Mouse (Mus musculus): ENCODE measurements at regions not wholly inside any gene's neighbourhood (a gene's known extent, or its start where the extent isn't known, plus 50 kb on each side); places are given as distances from the start of the nearest gene placed in this dataset.
"Not testable (repeated sequence)": the region's sequence is repeated elsewhere in the genome, so short reads cannot be mapped to it uniquely, and the experiment has no call there.

DNA sequence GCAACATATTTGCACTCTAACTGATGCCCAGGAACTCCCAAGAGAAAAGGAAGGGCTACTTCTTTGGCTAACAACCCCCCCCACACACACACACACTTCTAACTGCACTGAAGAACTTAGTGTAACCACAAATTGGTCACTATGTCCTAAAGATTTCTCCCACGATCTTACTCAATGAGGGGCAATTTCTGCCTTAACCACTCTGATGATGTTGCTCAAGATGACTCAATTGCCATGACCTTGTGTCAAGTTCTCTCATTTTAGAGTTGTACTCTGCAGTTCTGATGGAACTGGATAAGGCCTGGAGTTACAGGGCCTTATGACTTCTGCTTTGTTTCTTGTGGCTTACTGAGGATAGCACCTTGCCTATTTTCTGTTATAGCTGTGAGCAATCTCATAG, 81.7 kb downstream of the Sem1 start:
- no peaks in the 10 kb centered on the region for H3K9me3 ChIP-seq
- TF ChIP-seq FLI1 (IDR thresholded peaks at IDR 0.05; ENCODE audit: low read length): no peak
- no peak for TF ChIP-seq GATA1 (IDR thresholded peaks at IDR 0.05; ENCODE audit: borderline replicate concordance, low read length)

DNA sequence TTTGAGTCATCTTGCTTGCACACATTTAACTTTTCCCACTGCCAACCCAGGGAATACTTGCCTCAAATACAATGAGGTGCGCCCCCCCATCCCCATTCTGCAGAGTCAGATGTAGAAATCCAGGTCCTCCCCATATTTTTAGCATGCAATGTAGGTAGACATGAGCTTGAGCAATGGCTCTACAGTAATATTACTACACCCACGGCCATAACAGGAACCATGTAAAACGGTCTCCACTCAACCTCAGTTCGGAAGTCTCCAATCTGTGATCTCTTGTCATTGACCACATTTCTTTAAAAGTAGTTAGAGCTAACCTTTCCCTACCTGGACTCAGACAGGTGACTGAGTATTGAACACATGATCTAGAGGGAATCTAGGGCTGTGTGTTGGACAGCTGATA, 82.1 kb downstream of the Sem1 start:
- no peaks in the 10 kb centered on the region for H3K9me3 ChIP-seq
- no peaks in the 10 kb centered on the region for H3K4me1 ChIP-seq
- TF ChIP-seq GATA1 (IDR thresholded peaks at IDR 0.05; ENCODE audit: borderline replicate concordance, low read length) (no peak), FLI1 (IDR thresholded peaks at IDR 0.05; ENCODE audit: low read length) (no peak)
- H3K27me3 ChIP-seq (replicated peaks): no peaks in the 10 kb centered on the region
- no peak overlapping the region for H3K4me3 ChIP-seq (replicated peaks)
- H3K36me3 ChIP-seq (replicated peaks; ENCODE audit: low read length): no peaks in the 10 kb centered on the region

More for the DNA sequence above, 81.7 kb downstream of the Sem1 start:
- Histone ChIP-seq H3K36me3 (replicated peaks; ENCODE audit: low read length) (no peaks in the 10 kb centered on the region), H3K4me1 (no peaks in the 10 kb centered on the region), H3K27me3 (replicated peaks) (no peaks in the 10 kb centered on the region), H3K4me3 (replicated peaks) (no peak overlapping the region)

DNA sequence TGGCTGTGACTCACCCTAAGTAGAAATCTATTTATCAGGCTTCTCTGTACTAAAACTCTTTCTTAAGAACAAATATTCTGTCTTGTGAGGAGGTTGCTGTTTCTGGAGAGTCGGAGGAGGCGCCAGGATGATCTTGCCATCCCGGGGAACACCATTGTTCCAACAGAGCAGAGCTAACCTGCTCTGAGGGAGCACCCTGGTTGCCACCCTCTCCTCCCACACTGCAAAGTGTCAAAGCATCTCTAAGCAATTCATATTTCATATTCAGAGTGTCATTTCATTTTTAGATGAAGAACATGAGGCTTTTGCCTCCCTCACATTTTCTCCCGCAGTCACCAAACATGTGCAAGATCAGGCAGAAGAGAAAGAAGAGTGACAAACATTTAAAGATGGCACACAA, 90.3 kb downstream of the Sem1 start:
- H3K36me3 ChIP-seq (replicated peaks; ENCODE audit: low read length): no peaks in the 10 kb centered on the region
- H3K4me3 ChIP-seq (replicated peaks): no peak overlapping the region
- no peaks in the 10 kb centered on the region for H3K9me3 ChIP-seq
- H3K27me3 ChIP-seq (replicated peaks): no peaks in the 10 kb centered on the region
- H3K4me1 ChIP-seq: no peaks in the 10 kb centered on the region
- no peak for TF ChIP-seq FLI1 (IDR thresholded peaks at IDR 0.05; ENCODE audit: low read length)
- no peak for TF ChIP-seq GATA1 (IDR thresholded peaks at IDR 0.05; ENCODE audit: borderline replicate concordance, low read length)

DNA sequence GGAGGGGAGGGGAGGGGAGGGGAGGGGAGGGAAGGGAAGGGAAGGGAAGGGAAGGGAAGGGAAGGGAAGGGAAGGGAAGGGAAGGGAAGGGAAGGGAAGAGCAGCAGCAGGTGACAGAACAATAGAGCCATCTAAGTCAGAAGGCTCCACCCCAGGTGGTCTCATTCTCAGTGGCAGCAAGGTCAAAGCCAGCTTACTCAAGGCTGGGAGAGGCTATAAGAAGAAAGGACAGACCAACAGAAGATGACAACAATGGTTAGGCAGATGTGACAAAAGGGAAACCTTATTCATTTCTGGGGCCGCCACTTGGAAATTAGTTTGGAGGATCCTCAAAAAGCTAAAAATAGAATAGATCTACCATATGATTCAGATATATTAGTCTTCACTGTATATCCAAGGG, 96.9 kb downstream of the Sem1 start:
- not testable (repeated sequence) for H3K27me3 ChIP-seq (replicated peaks); H3K4me3 ChIP-seq (replicated peaks); H3K9me3 ChIP-seq; H3K36me3 ChIP-seq (replicated peaks; ENCODE audit: low read length); H3K4me1 ChIP-seq

GRCm38 (mm10) chr6:6470397-6470796, 108.1 kb downstream of the Sem1 start:
- Histone ChIP-seq H3K27me3 (replicated peaks) (no peaks in the 10 kb centered on the region), H3K9me3 (no peaks in the 10 kb centered on the region), H3K36me3 (replicated peaks; ENCODE audit: low read length) (no peaks in the 10 kb centered on the region), H3K4me3 (replicated peaks) (no peak overlapping the region), H3K4me1 (no peaks in the 10 kb centered on the region)
- no peak for TF ChIP-seq GATA1 (IDR thresholded peaks at IDR 0.05; ENCODE audit: borderline replicate concordance, low read length)
- TF ChIP-seq FLI1 (IDR thresholded peaks at IDR 0.05; ENCODE audit: low read length): no peak

GRCm38 (mm10) chr6:6467526-6467925, 110.9 kb downstream of the Sem1 start:
- no peak overlapping the region for H3K4me3 ChIP-seq (replicated peaks)
- H3K9me3 ChIP-seq: no peaks in the 10 kb centered on the region
- H3K27me3 ChIP-seq (replicated peaks): peaks cover 3% of the 10 kb centered on the region
- H3K36me3 ChIP-seq (replicated peaks; ENCODE audit: low read length): no peaks in the 10 kb centered on the region
- H3K4me1 ChIP-seq: no peaks in the 10 kb centered on the region
- TF ChIP-seq GATA1 (IDR thresholded peaks at IDR 0.05; ENCODE audit: borderline replicate concordance, low read length): no peak
- no peak for TF ChIP-seq FLI1 (IDR thresholded peaks at IDR 0.05; ENCODE audit: low read length)

GRCm38 (mm10) chr6:6466231-6466630, 112.2 kb downstream of the Sem1 start:
- H3K4me1 ChIP-seq: no peaks in the 10 kb centered on the region
- no peaks in the 10 kb centered on the region for H3K9me3 ChIP-seq
- peaks cover 3% of the 10 kb centered on the region for H3K27me3 ChIP-seq (replicated peaks)
- H3K36me3 ChIP-seq (replicated peaks; ENCODE audit: low read length): no peaks in the 10 kb centered on the region
- TF ChIP-seq GATA1 (IDR thresholded peaks at IDR 0.05; ENCODE audit: borderline replicate concordance, low read length) (no peak), FLI1 (IDR thresholded peaks at IDR 0.05; ENCODE audit: low read length) (no peak)
- no peak overlapping the region for H3K4me3 ChIP-seq (replicated peaks)

GRCm38 (mm10) chr6:6463807-6464470, 114.5 kb downstream of the Sem1 start:
- Histone ChIP-seq H3K27me3 (replicated peaks) (peaks cover 3% of the 10 kb centered on the region), H3K9me3 (no peaks in the 10 kb centered on the region), H3K4me1 (no peaks in the 10 kb centered on the region), H3K4me3 (replicated peaks) (no peak overlapping the region), H3K36me3 (replicated peaks; ENCODE audit: low read length) (no peaks in the 10 kb centered on the region)
- TF ChIP-seq GATA1 (IDR thresholded peaks at IDR 0.05; ENCODE audit: borderline replicate concordance, low read length): no peak
- TF ChIP-seq FLI1 (IDR thresholded peaks at IDR 0.05; ENCODE audit: low read length): no peak

DNA sequence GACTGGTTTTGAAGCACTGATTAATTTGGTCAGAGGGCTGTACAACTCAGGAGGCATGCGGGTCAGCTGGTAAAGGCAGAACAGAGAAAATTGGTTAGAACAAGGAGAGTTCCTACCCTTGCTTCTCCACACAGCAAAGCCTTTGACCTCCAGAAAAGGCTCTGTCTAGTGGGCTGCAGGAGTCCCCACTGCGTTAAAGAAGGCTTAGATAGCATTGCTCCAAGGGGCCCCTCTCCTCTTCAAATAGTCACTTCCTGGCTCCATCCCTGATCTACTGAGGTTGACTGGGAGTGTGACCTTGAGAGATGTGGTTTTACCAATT, 118.6 kb downstream of the Sem1 start:
- Histone ChIP-seq H3K27me3 (replicated peaks) (peaks cover 3% of the 10 kb centered on the region), H3K4me3 (replicated peaks) (no peak overlapping the region), H3K4me1 (no peaks in the 10 kb centered on the region), H3K36me3 (replicated peaks; ENCODE audit: low read length) (no peaks in the 10 kb centered on the region), H3K9me3 (no peaks in the 10 kb centered on the region)
- no peak for TF ChIP-seq GATA1 (IDR thresholded peaks at IDR 0.05; ENCODE audit: borderline replicate concordance, low read length)
- TF ChIP-seq FLI1 (IDR thresholded peaks at IDR 0.05; ENCODE audit: low read length): no peak

GRCm38 (mm10) chr6:6459006-6459917, 119.2 kb downstream of the Sem1 start:
- no peaks in the 10 kb centered on the region for H3K9me3 ChIP-seq
- no peak for TF ChIP-seq GATA1 (IDR thresholded peaks at IDR 0.05; ENCODE audit: borderline replicate concordance, low read length)
- no peak for TF ChIP-seq FLI1 (IDR thresholded peaks at IDR 0.05; ENCODE audit: low read length)
- no peaks in the 10 kb centered on the region for H3K4me1 ChIP-seq
- no peaks in the 10 kb centered on the region for H3K36me3 ChIP-seq (replicated peaks; ENCODE audit: low read length)
- H3K27me3 ChIP-seq (replicated peaks): peaks cover 3% of the 10 kb centered on the region
- H3K4me3 ChIP-seq (replicated peaks): no peak overlapping the region

Data from megakaryocyte, embryonic 14.5 days (primary cell).